Mouse (Mus musculus) forebrain, postnatal 0 days (tissue): ENCODE results near the gene Birc5. TPM values are rescaled to one million over a fixed set of nuclear protein-coding genes. Genes with fewer than 3 reads are reported as not detected.
A peak's percentile ranks its signal among the peaks of the same experiment; 100 is the strongest.

Experiments
- ATAC-seq: fragments of 200-750 bp; cut with Nextera tagmentation; 2 replicates; pipeline ENCODE4 v1.8.0; 2017; ENCODE audit warnings: mild to moderate bottlenecking, moderate library complexity
- DNase-seq: peaks from one replicate; pipeline ENCODE4 v3.0.0-alpha.2; 2015
- H3K27ac ChIP-seq: fragments of 300-500 bp; sonication (generic); 2 replicates; pipeline ENCODE4 v1.5.1; 2014; ENCODE audit warnings: low read depth, mild to moderate bottlenecking, antibody characterized with exemption, low read length, moderate library complexity, mixed read lengths
- H3K27me3 ChIP-seq: fragments of 300-500 bp; sonication (generic); 2 replicates; pipeline ENCODE4 v1.6.1; 2014; ENCODE audit warnings: mild to moderate bottlenecking, low read length, mixed read lengths; ENCODE audit not compliant: insufficient read depth
- H3K36me3 ChIP-seq: fragments of 300-500 bp; sonication (generic); 2 replicates; pipeline ENCODE4 v1.6.1; 2014; ENCODE audit warnings: mild to moderate bottlenecking, moderate library complexity; ENCODE audit not compliant: insufficient read depth
- H3K4me1 ChIP-seq: fragments of 300-500 bp; sonication (generic); 2 replicates; pipeline ENCODE4 v1.6.1; 2014; ENCODE audit warnings: antibody characterized with exemption; ENCODE audit not compliant: insufficient read depth
- H3K4me2 ChIP-seq: fragments of 300-500 bp; sonication (generic); 2 replicates; pipeline ENCODE4 v1.6.1; 2014; ENCODE audit warnings: low read depth, mild to moderate bottlenecking, moderate library complexity
- H3K4me3 ChIP-seq: fragments of 300-500 bp; sonication (generic); 2 replicates; pipeline ENCODE4 v1.5.1; 2014; ENCODE audit warnings: low read depth, low read length, mixed read lengths
- H3K9ac ChIP-seq: fragments of 300-500 bp; sonication (generic); 2 replicates; pipeline ENCODE4 v1.6.1; 2014; ENCODE audit warnings: mild to moderate bottlenecking
- H3K9me3 ChIP-seq: fragments of 300-500 bp; sonication (generic); 2 replicates; pipeline ENCODE4 v1.6.1; 2016; ENCODE audit warnings: low read length
- CTCF ChIP-seq: sonication (generic); IDR thresholded peaks from 2 replicates; pipeline ENCODE4 v1.5.1; 2016; ENCODE audit warnings: antibody characterized with exemption, control low read depth, low read depth
- WGBS: fragments of 180-500 bp; shearing (Covaris S2); extraction: QIAGEN DNeasy Blood & Tissue Kit; methylation state at CpG from one replicate; pipeline ENCODE4 v1.1.7; 2014; 5-methylcytosine and 5-hydroxymethylcytosine counted together
- polyA plus RNA-seq: library from polyadenylated mRNA; unstranded; fragments of >200 nt; fragmentation: Nextera tagmentation; extraction: Ambion mirVana; gene quantifications from 2 replicates; pipeline ENCODE4 v1.2.1, GENCODE M21; 2015
- total RNA-seq: library from RNA; depleted of rRNA; stranded (reverse); fragments of >200 nt; gene quantifications from 2 replicates; pipeline ENCODE4 v1.2.3, GENCODE M21; 2014

The Birc5 gene
- total and polyA plus RNA-seq, 2 experiments from 2014 or later, result 6.2 to 24.9 TPM

- Histone ChIP-seq H3K27me3 (no peaks in the 10 kb centered on the region), H3K27ac (no peak overlapping the region), H3K4me1 (peaks cover 5% of the 10 kb centered on the region; the same call in 1 of the 2 replicates), H3K9me3 (no peaks in the 10 kb centered on the region), H3K4me3 (no peak overlapping the region), H3K36me3 (no peaks in the 10 kb centered on the region), H3K4me2 (no peak overlapping the region), H3K9ac (no peak overlapping the region)
- TF ChIP-seq CTCF, result no peak
- ATAC-seq (no peak), DNase-seq (no peak)
- 86% methylated on average over 2 of the region's 2 CpGs for WGBS
Observed at GRCm38 (mm10) chr11:117843434-117843833, 5.6 kb upstream of the Birc5 start.

DNA sequence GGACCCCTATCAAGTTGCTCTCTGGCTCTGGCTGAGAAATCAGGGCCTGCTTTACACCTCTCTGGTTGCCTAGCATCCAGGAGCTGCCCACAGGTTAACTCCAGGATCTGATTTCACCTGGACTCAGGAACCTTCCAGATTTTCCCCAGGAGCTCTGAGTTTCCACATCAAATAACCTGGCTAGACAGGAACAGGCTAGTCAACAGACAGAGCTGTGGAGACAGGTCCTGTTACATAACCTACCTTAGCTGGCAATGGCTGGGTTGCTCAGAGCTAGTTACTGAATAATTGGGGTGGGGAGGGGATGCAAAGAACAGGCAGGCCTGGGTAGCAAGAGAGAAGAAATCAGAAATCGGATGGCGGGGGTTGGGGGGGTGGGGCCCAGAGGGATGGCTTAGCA is 4.1 kb upstream of the Birc5 start:
- no peak for TF ChIP-seq CTCF
- peaks cover 6% of the 10 kb centered on the region; the same call in 1 of the 2 replicates for H3K4me1 ChIP-seq
- H3K9me3 ChIP-seq, result no peaks in the 10 kb centered on the region
- 72% methylated on average over 2 of the region's 2 CpGs for WGBS
- ATAC-seq (no peak), DNase-seq (no peak)
- H3K27me3 ChIP-seq, result no peaks in the 10 kb centered on the region
- no peaks in the 10 kb centered on the region for H3K36me3 ChIP-seq
- H3K4me3 ChIP-seq, result no peak overlapping the region
- no peak overlapping the region for H3K27ac ChIP-seq
- no peak overlapping the region for H3K4me2 ChIP-seq
- H3K9ac ChIP-seq, result no peak overlapping the region

GRCm38 (mm10) chr11:117845651-117846050 is 3.4 kb upstream of the Birc5 start:
- no peak for ATAC-seq
- no peak for TF ChIP-seq CTCF

GRCm38 (mm10) chr11:117846640-117847039 is 2.4 kb upstream of the Birc5 start:
- DNase-seq, result no peak
- Histone ChIP-seq H3K9ac (no peak overlapping the region), H3K27ac (no peak overlapping the region), H3K4me3 (no peak overlapping the region), H3K27me3 (no peaks in the 10 kb centered on the region), H3K36me3 (no peaks in the 10 kb centered on the region), H3K4me1 (peaks cover 6% of the 10 kb centered on the region; the same call in 1 of the 2 replicates), H3K9me3 (no peaks in the 10 kb centered on the region), H3K4me2 (no peak overlapping the region)
- WGBS, result 51% methylated on average over 5 of the region's 5 CpGs
- TF ChIP-seq CTCF, result peak; percentile 38
- no peak for ATAC-seq

More at GRCm38 (mm10) chr11:117845651-117846050, 3.4 kb upstream of the Birc5 start:
- H3K27me3 ChIP-seq, result no peaks in the 10 kb centered on the region
- H3K4me3 ChIP-seq, result no peak overlapping the region
- 77% methylated on average over 2 of the region's 2 CpGs for WGBS
- peaks cover 6% of the 10 kb centered on the region; the same call in 1 of the 2 replicates for H3K4me1 ChIP-seq
- H3K4me2 ChIP-seq, result no peak overlapping the region
- no peaks in the 10 kb centered on the region for H3K36me3 ChIP-seq
- no peaks in the 10 kb centered on the region for H3K9me3 ChIP-seq
- no peak overlapping the region for H3K9ac ChIP-seq
- no peak overlapping the region for H3K27ac ChIP-seq
- no peak for DNase-seq

- peak overlapping the region; percentile 87; the same call in 1 of the 2 replicates for H3K4me2 ChIP-seq
- peaks cover 6% of the 10 kb centered on the region; the same call in 1 of the 2 replicates for H3K4me1 ChIP-seq
- TF ChIP-seq CTCF, result no peak
- H3K9ac ChIP-seq, result peak overlapping the region; percentile 95
- no peaks in the 10 kb centered on the region for H3K9me3 ChIP-seq
- no peak for ATAC-seq
- H3K27ac ChIP-seq, result peak overlapping the region; percentile 99
- no peak for DNase-seq
- H3K27me3 ChIP-seq, result no peaks in the 10 kb centered on the region
- no peaks in the 10 kb centered on the region for H3K36me3 ChIP-seq
- peak overlapping the region; percentile 62 for H3K4me3 ChIP-seq
- WGBS, result 80% methylated on average over 7 of the region's 7 CpGs
Observed at GRCm38 (mm10) chr11:117847593-117848215, 1.3 kb upstream of the Birc5 start.

DNA sequence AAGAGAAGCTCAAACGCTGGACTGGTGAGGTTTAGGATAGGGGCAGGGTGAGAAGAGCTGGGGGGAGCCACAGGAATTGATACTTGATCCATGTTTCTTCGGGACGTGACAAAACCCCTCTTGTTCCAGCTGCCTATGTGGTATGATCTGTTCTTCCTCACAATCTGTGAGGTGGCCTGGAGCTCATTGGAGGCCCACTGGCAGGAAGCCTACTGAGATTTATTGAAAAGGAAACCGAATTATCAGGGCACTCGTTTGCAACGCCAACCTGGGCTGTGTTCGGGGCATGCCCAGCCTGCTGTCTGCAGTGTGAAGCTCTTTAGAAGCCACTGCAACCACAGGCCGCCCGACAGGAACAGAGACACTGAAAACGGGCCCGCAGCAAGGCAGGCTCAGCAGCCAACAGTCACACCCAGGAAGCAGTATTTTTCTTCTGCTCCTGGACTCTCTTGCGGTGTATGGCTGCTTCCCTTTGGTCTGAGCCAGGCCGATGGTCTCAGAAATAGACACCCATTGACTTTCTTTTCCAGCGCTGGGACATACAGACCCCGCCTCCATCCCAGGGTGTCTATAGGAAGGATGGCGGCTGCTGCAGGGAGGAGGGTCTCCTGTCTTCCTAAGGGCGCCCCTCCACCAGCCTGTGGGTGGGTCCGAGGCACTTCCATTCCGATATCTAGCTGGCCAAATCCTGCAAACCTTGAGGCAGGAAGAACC is 623 bp upstream of the Birc5 start:
- Histone ChIP-seq H3K36me3 (no peaks in the 10 kb centered on the region), H3K4me1 (peaks cover 6% of the 10 kb centered on the region; the same call in 1 of the 2 replicates), H3K9ac (peak overlapping the region; percentile 95), H3K4me2 (peak overlapping the region; percentile 87), H3K9me3 (no peaks in the 10 kb centered on the region), H3K27me3 (no peaks in the 10 kb centered on the region), H3K27ac (peak overlapping the region; percentile 99), H3K4me3 (peak overlapping the region; percentile 62)
- ATAC-seq, result peak; percentile 91
- no peak for TF ChIP-seq CTCF
- no peak for DNase-seq
- 7% methylated on average over 19 of the region's 19 CpGs for WGBS

- Histone ChIP-seq H3K4me3 (no peak overlapping the region), H3K36me3 (no peaks in the 10 kb centered on the region), H3K4me2 (no peak overlapping the region), H3K9me3 (no peaks in the 10 kb centered on the region), H3K9ac (no peak overlapping the region), H3K27me3 (no peaks in the 10 kb centered on the region), H3K27ac (no peak overlapping the region), H3K4me1 (peaks cover 6% of the 10 kb centered on the region; the same call in 1 of the 2 replicates)
- no peak for TF ChIP-seq CTCF
- WGBS, result 99% methylated on average over 3 of the region's 3 CpGs
- no peak for DNase-seq
- no peak for ATAC-seq
Observed at GRCm38 (mm10) chr11:117852875-117853274, 3.8 kb downstream of the Birc5 start.
